Mouse (Mus musculus) heart, adult 8-10 months (tissue): ENCODE results near the gene Dock3. TPM values are rescaled to one million over a fixed set of nuclear protein-coding genes. Genes with fewer than 3 reads are reported as not detected.
"Not testable (repeated sequence)": the region's sequence is repeated elsewhere in the genome, so short reads cannot be mapped to it uniquely, and the experiment has no call there.

Experiments
- DNase-seq: peaks from one replicate; pipeline ENCODE4 v3.0.0; 2022; ENCODE audit warnings: low spot score
- total RNA-seq, 4 experiments: library from RNA; stranded (reverse); gene quantifications; 2 replicates each; pipeline ENCODE4 v1.2.4; 2022

The Dock3 gene
- total RNA-seq, 4 experiments from 2014 or later, result 15.1 to 23.8 (median 19.8) TPM

- DNase-seq, result peak; percentile 54
These were observed 27.9 kb upstream of the Dock3 start for GRCm38 (mm10) chr9:107259571-107259970.

- no peak for DNase-seq
These were observed 23.9 kb upstream of the Dock3 start for GRCm38 (mm10) chr9:107255596-107255995.

- DNase-seq, result no peak
These were observed 23.2 kb upstream of the Dock3 start for GRCm38 (mm10) chr9:107254925-107255324.

- DNase-seq, result peak; percentile 55
These were observed 22.8 kb upstream of the Dock3 start for GRCm38 (mm10) chr9:107254476-107254875.

GRCm38 (mm10) chr9:107252164-107252563, 20.5 kb upstream of the Dock3 start:
- no peak for DNase-seq

- no peak for DNase-seq
These were observed 19.0 kb upstream of the Dock3 start for GRCm38 (mm10) chr9:107250416-107251337.

GRCm38 (mm10) chr9:107249154-107249553, 17.4 kb upstream of the Dock3 start:
- DNase-seq, result no peak

GRCm38 (mm10) chr9:107246170-107246569, 14.5 kb upstream of the Dock3 start:
- no peak for DNase-seq

GRCm38 (mm10) chr9:107245311-107245710, 13.6 kb upstream of the Dock3 start:
- DNase-seq, result no peak

GRCm38 (mm10) chr9:107236151-107236550, 4.4 kb upstream of the Dock3 start:
- DNase-seq, result no peak

GRCm38 (mm10) chr9:107235261-107235660, 3.6 kb upstream of the Dock3 start:
- DNase-seq, result no peak

GRCm38 (mm10) chr9:107232140-107232539, 431 bp upstream of the Dock3 start:
- DNase-seq, result no peak

- no peak for DNase-seq
These were observed 644 bp downstream of the Dock3 start for GRCm38 (mm10) chr9:107230991-107231538.

- no peak for DNase-seq
These were observed 7.1 kb downstream of the Dock3 start for GRCm38 (mm10) chr9:107224597-107224996.

GRCm38 (mm10) chr9:107174831-107175230, 56.9 kb downstream of the Dock3 start:
- DNase-seq, result not testable (repeated sequence)

- DNase-seq, result no peak
These were observed 65.9 kb downstream of the Dock3 start for GRCm38 (mm10) chr9:107165792-107166191.

GRCm38 (mm10) chr9:107164825-107165224, 66.9 kb downstream of the Dock3 start:
- no peak for DNase-seq

- DNase-seq, result not testable (repeated sequence)
These were observed 75.3 kb downstream of the Dock3 start for GRCm38 (mm10) chr9:107156388-107156787.

- DNase-seq, result no peak
These were observed 118.9 kb downstream of the Dock3 start for GRCm38 (mm10) chr9:107112791-107113190.

- no peak for DNase-seq
These were observed 119.7 kb downstream of the Dock3 start for GRCm38 (mm10) chr9:107112056-107112455.

GRCm38 (mm10) chr9:107099487-107099886, 132.2 kb downstream of the Dock3 start:
- DNase-seq, result no peak

- not testable (repeated sequence) for DNase-seq
These were observed 142.3 kb downstream of the Dock3 start for GRCm38 (mm10) chr9:107089451-107089850.

GRCm38 (mm10) chr9:107087531-107087930, 144.2 kb downstream of the Dock3 start:
- no peak for DNase-seq
